Mouse (Mus musculus): ENCODE measurements around the gene Ces1d. TPM values are rescaled to one million over a fixed set of nuclear protein-coding genes. Genes with fewer than 3 reads are reported as not detected.
"Not testable (repeated sequence)": the region's sequence is repeated elsewhere in the genome, so short reads cannot be mapped to it uniquely, and the experiment has no call there.

Ces1d gene
- total RNA-seq (2021), result 10 to 100 TPM; 29.5 to 57.4 TPM

GRCm38 (mm10) chr8:93197685-93198525 lies at the start of gene Ces1d:
TSS of gene Ces1d (minus strand) at chr8:93197838.
- intact Hi-C loops (cut with DNase I), result no loop called here
- DNase-seq, result peak in 1 of 2 experiments; percentile 42

GRCm38 (mm10) chr8:93246057-93246456 lies 48.4 kb upstream of the Ces1d start:
- intact Hi-C loops (cut with DNase I), result no loop called here

GRCm38 (mm10) chr8:93239884-93240283 lies 42.2 kb upstream of the Ces1d start:
- intact Hi-C loops (cut with DNase I), result no loop called here
- DNase-seq, result no peak

More at GRCm38 (mm10) chr8:93246057-93246456, 48.4 kb upstream of the Ces1d start:
- no peak for DNase-seq

GRCm38 (mm10) chr8:93235681-93236080 lies 38.0 kb upstream of the Ces1d start:
- intact Hi-C loops (cut with DNase I), result no loop called here
- DNase-seq, result no peak

GRCm38 (mm10) chr8:93234706-93235105 lies 37.1 kb upstream of the Ces1d start:
- intact Hi-C loops (cut with DNase I), result no loop called here
- no peak for DNase-seq

- DNase-seq, result no peak
- intact Hi-C loops (cut with DNase I), result no loop called here
These were observed 36.4 kb upstream of the Ces1d start for GRCm38 (mm10) chr8:93234068-93234467.

- intact Hi-C loops (cut with DNase I), result no loop called here
These were observed 31.8 kb upstream of the Ces1d start, which contains the start of gene Ces1e for GRCm38 (mm10) chr8:93229446-93229845. TSS of gene Ces1e (minus strand) at chr8:93229619.

GRCm38 (mm10) chr8:93228673-93229370 lies 31.2 kb upstream of the Ces1d start:
- intact Hi-C loops (cut with DNase I), result no loop called here
- no peak for DNase-seq

More at GRCm38 (mm10) chr8:93229446-93229845, 31.8 kb upstream of the Ces1d start, which contains the start of gene Ces1e:
- no peak for DNase-seq

GRCm38 (mm10) chr8:93226471-93226870 lies 28.8 kb upstream of the Ces1d start:
- intact Hi-C loops (cut with DNase I); DNase-seq: not testable (repeated sequence)

GRCm38 (mm10) chr8:93221896-93222295 lies 24.3 kb upstream of the Ces1d start:
- DNase-seq, result no peak
- intact Hi-C loops (cut with DNase I), result no loop called here

GRCm38 (mm10) chr8:93217867-93218266 lies 20.2 kb upstream of the Ces1d start:
- intact Hi-C loops (cut with DNase I), result loop anchor here (2.0 kb wide), 1 partner anchor 181 kb away; no protein-coding TSS in a partner anchor
- no peak for DNase-seq

GRCm38 (mm10) chr8:93217375-93217774 lies 19.7 kb upstream of the Ces1d start:
- intact Hi-C loops (cut with DNase I), result no loop called here
- peak; percentile 67 to 87 for DNase-seq

- intact Hi-C loops (cut with DNase I), result no loop called here
- DNase-seq, result no peak
These were observed 13.5 kb upstream of the Ces1d start for GRCm38 (mm10) chr8:93211091-93211490.

- intact Hi-C loops (cut with DNase I), result not testable (repeated sequence)
- DNase-seq, result peak; percentile 32 to 49
These were observed 1.5 kb upstream of the Ces1d start for GRCm38 (mm10) chr8:93199146-93199545.

GRCm38 (mm10) chr8:93196436-93196835 lies 1.2 kb downstream of the Ces1d start:
- intact Hi-C loops (cut with DNase I), result no loop called here
- no peak for DNase-seq

GRCm38 (mm10) chr8:93180581-93181129 lies 17.0 kb downstream of the Ces1d start:
- DNase-seq, result peak; percentile 49 to 56
- intact Hi-C loops (cut with DNase I), result no loop called here

- intact Hi-C loops (cut with DNase I), result no loop called here
- peak in 1 of 2 experiments; percentile 15 for DNase-seq
These were observed 21.0 kb downstream of the Ces1d start for GRCm38 (mm10) chr8:93176593-93176992.

- intact Hi-C loops (cut with DNase I), result no loop called here
- no peak for DNase-seq
These were observed 23.1 kb downstream of the Ces1d start for GRCm38 (mm10) chr8:93174554-93174953.

GRCm38 (mm10) chr8:93171846-93172590 lies 25.6 kb downstream of the Ces1d start:
- DNase-seq, result peak; percentile 72 to 82
- intact Hi-C loops (cut with DNase I), result no loop called here

GRCm38 (mm10) chr8:93163363-93163762 lies 34.3 kb downstream of the Ces1d start:
- intact Hi-C loops (cut with DNase I), result no loop called here
- DNase-seq, result no peak

Data from heart, postnatal 10 days (tissue).